Mouse (Mus musculus): Measurements from ENCODE around the gene Nodal.

DNA sequence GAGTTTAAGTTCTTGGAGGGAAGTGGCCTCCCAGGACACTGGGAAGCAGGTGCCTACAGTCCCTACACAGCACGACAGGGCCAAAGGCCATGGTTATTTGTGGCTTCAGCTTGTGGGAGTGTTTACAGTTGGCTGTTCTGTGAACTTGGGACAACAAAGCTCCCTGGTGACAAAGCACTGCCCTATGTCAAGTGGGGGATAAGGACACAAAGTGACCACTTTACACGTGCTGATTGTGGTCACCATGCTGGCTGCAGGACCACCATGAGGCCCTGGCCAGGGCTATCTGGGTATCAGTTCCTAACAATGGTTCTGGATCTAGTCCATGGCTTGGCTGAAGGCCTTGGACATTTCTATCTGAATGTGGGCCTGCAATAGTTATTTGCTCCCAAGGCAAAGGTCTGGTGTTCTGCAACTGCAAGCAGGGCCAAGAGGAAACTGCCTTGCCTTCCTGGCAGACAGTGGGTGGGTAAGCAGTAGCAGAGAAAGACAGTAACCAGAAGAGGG, 8.5 kb downstream of the Nodal start:
- TF ChIP-seq POLR2A (IDR thresholded peaks at IDR 0.05; ENCODE audit: low read depth, low read length) (no peak), CTCF (IDR thresholded peaks at IDR 0.05; ENCODE audit: extremely low read depth, insufficient read length, insufficient replicate concordance, low read depth, low read length) (no peak)

Measured in small intestine, adult 2 months (tissue).